Mouse (Mus musculus): ENCODE results near the gene Tars2. TPM values are rescaled to one million over a fixed set of nuclear protein-coding genes. Genes with fewer than 3 reads are reported as not detected.

Tars2 gene
- total and polyA plus RNA-seq, 2 experiments, result 18.9 to 26.5 TPM

DNA sequence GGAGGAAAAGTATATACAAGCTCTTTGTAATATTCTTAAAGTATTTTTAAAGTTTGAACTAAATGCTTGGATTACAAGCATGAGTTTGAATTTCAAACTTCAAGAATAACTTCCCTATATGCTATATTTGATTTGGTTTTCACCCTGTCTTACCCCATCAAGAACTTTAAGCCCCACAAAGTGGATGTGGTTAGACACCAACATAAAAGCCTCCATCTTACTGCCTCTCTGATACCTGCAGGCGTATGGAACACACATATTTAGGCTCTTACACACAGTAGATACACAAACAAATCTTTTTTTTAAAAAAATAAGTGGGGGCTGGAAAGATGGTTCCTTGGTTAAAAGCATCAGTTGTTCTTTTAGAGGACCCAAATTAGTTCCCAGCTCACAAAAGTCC is 34.3 kb upstream of the Tars2 start:
- no peak overlapping the region for H3K27ac ChIP-seq (replicated peaks; ENCODE audit: insufficient read depth, low read depth, low read length)

DNA sequence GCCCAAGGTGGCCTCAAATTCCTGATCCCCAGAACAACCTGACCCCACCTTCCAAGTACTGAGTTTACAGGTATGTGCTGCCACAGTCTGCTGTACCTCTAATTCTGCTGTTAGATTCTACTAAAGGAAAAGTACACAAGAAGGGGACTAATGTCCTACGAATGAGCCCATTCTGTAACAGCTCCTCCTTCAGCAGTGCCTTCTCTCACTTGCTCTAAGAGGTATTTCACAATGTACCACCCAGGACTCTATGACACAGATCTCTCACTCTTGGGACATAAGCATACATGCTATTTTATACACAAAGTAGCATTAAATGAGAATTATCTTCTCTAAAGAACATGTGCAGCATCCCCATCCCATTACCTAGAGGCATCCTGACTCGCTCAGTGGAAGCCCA is 33.7 kb upstream of the Tars2 start:
- H3K79me2 ChIP-seq (ENCODE audit: control insufficient read depth, insufficient read depth, low read length), result peaks cover 28% of the 10 kb centered on the region; the same call in 1 of the 2 replicates
- TF ChIP-seq POLR2A (IDR thresholded peaks at IDR 0.05; ENCODE audit: extremely low read depth, insufficient read depth, low read length) (no peak), CTCF (IDR thresholded peaks at IDR 0.05; ENCODE audit: low read depth, low read length) (no peak)
- peaks cover 1% of the 10 kb centered on the region; the same call in 1 of the 2 replicates for H3K36me3 ChIP-seq (ENCODE audit: control insufficient read depth, insufficient read depth, low read length)
- H3K4me3 ChIP-seq (ENCODE audit: insufficient read depth, low read depth, low read length), result no peak overlapping the region
- DNase-seq (ENCODE audit: extremely low read depth, low read depth, low spot score), result no peak
- WGBS, result 65% methylated on average over 2 of the region's 2 CpGs
- H3K27me3 ChIP-seq (ENCODE audit: control insufficient read depth, insufficient read depth, low read length), result no peaks in the 10 kb centered on the region
- H3K9ac ChIP-seq (ENCODE audit: low read depth, low read length), result no peak overlapping the region
- H3K4me1 ChIP-seq (ENCODE audit: control insufficient read depth, insufficient read depth, low read length), result peaks cover 4% of the 10 kb centered on the region
- no peak overlapping the region for H3K27ac ChIP-seq (replicated peaks; ENCODE audit: insufficient read depth, low read depth, low read length)

More for the DNA sequence above, 34.3 kb upstream of the Tars2 start:
- WGBS, result 90% methylated on average over 1 of the region's 1 CpGs
- Histone ChIP-seq H3K27me3 (ENCODE audit: control insufficient read depth, insufficient read depth, low read length) (no peaks in the 10 kb centered on the region), H3K4me3 (ENCODE audit: insufficient read depth, low read depth, low read length) (no peak overlapping the region), H3K79me2 (ENCODE audit: control insufficient read depth, insufficient read depth, low read length) (peaks cover 30% of the 10 kb centered on the region; the same call in 1 of the 2 replicates), H3K36me3 (ENCODE audit: control insufficient read depth, insufficient read depth, low read length) (peaks cover 1% of the 10 kb centered on the region; the same call in 1 of the 2 replicates), H3K4me1 (ENCODE audit: control insufficient read depth, insufficient read depth, low read length) (peaks cover 4% of the 10 kb centered on the region), H3K9ac (ENCODE audit: low read depth, low read length) (no peak overlapping the region)
- no peak for DNase-seq (ENCODE audit: extremely low read depth, low read depth, low spot score)
- TF ChIP-seq CTCF (IDR thresholded peaks at IDR 0.05; ENCODE audit: low read depth, low read length), result no peak
- TF ChIP-seq POLR2A (IDR thresholded peaks at IDR 0.05; ENCODE audit: extremely low read depth, insufficient read depth, low read length), result no peak

DNA sequence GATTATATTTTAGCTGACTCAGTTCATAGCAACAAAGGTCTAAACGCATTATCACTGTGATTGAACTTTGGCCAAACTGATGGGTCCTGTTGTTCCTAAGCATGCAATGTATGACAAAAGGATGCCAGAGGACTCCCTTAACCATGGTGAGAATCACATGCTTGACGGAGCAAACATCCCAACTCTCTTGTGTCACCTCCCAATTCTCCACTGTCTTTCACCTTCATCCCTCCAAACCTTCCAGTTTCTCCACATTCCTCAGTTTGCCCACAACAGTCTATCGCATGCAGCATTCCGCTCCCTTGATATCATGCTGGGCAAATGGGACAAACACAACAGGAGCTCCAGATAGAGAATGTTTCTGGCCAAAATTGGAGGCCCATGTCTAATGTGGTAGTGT is 25.5 kb upstream of the Tars2 start:
- Histone ChIP-seq H3K4me1 (ENCODE audit: control insufficient read depth, insufficient read depth, low read length) (no peaks in the 10 kb centered on the region), H3K9ac (ENCODE audit: low read depth, low read length) (no peak overlapping the region), H3K4me3 (ENCODE audit: insufficient read depth, low read depth, low read length) (no peak overlapping the region), H3K27me3 (ENCODE audit: control insufficient read depth, insufficient read depth, low read length) (no peaks in the 10 kb centered on the region), H3K36me3 (ENCODE audit: control insufficient read depth, insufficient read depth, low read length) (peaks cover 56% of the 10 kb centered on the region), H3K79me2 (ENCODE audit: control insufficient read depth, insufficient read depth, low read length) (no peaks in the 10 kb centered on the region; the same call in 1 of the 2 replicates), H3K27ac (replicated peaks; ENCODE audit: insufficient read depth, low read depth, low read length) (no peak overlapping the region)
- DNase-seq (ENCODE audit: extremely low read depth, low read depth, low spot score), result no peak
- no peak for TF ChIP-seq POLR2A (IDR thresholded peaks at IDR 0.05; ENCODE audit: extremely low read depth, insufficient read depth, low read length)
- 81% methylated on average over 4 of the region's 4 CpGs for WGBS

DNA sequence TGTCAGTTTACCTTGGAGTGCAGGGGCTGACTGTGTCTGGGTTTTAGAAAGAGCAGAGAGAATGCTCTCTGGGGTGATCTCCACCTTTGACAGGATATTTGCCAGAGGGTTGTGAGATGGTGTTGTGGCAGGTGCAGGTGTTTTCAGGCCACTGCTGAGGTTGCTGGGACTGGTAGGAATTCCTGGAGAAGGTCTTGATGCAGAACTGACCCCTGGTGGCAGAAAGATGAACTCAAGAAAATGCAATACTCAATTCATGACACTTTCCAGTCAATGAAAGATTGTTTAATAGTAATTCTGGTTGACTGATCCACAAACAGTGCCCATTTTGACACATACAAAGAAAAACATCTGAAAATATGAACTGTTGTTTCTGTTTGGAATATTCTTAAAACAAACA is 12.0 kb upstream of the Tars2 start:
- DNase-seq (ENCODE audit: extremely low read depth, low read depth, low spot score), result peak; percentile 17
- Histone ChIP-seq H3K27me3 (ENCODE audit: control insufficient read depth, insufficient read depth, low read length) (no peaks in the 10 kb centered on the region), H3K79me2 (ENCODE audit: control insufficient read depth, insufficient read depth, low read length) (no peaks in the 10 kb centered on the region), H3K36me3 (ENCODE audit: control insufficient read depth, insufficient read depth, low read length) (peaks cover 47% of the 10 kb centered on the region), H3K9ac (ENCODE audit: low read depth, low read length) (no peak overlapping the region), H3K4me1 (ENCODE audit: control insufficient read depth, insufficient read depth, low read length) (no peaks in the 10 kb centered on the region), H3K27ac (replicated peaks; ENCODE audit: insufficient read depth, low read depth, low read length) (no peak overlapping the region), H3K4me3 (ENCODE audit: insufficient read depth, low read depth, low read length) (no peak overlapping the region)
- TF ChIP-seq CTCF (IDR thresholded peaks at IDR 0.05; ENCODE audit: low read depth, low read length), result peak; percentile 31; the same call in 1 of the 2 replicates
- no peak for TF ChIP-seq POLR2A (IDR thresholded peaks at IDR 0.05; ENCODE audit: extremely low read depth, insufficient read depth, low read length)

DNA sequence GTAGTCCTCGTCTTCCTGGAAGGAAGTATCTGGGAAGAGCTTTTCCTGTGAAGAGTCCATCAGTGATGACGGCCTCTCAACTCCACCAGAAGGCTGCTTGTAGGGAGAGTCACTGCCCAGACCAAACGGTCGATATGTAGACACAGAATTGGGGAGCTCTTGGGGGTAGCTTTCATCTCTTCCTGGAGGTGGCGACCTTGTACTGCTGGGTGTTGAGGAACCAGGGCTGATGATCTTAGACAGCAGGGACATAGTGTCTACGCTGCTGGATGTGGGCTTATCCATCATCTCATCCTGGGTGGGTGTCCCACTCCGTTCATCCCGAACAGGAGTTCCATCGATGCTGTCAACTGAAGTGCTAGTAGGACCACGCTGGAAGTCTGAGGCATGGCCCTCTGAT is 5.5 kb upstream of the Tars2 start:
- TF ChIP-seq POLR2A (IDR thresholded peaks at IDR 0.05; ENCODE audit: extremely low read depth, insufficient read depth, low read length) (no peak), CTCF (IDR thresholded peaks at IDR 0.05; ENCODE audit: low read depth, low read length) (no peak)
- H3K4me1 ChIP-seq (ENCODE audit: control insufficient read depth, insufficient read depth, low read length), result no peaks in the 10 kb centered on the region
- WGBS, result 90% methylated on average over 10 of the region's 10 CpGs
- no peaks in the 10 kb centered on the region for H3K27me3 ChIP-seq (ENCODE audit: control insufficient read depth, insufficient read depth, low read length)
- no peak overlapping the region for H3K27ac ChIP-seq (replicated peaks; ENCODE audit: insufficient read depth, low read depth, low read length)
- peaks cover 35% of the 10 kb centered on the region for H3K36me3 ChIP-seq (ENCODE audit: control insufficient read depth, insufficient read depth, low read length)
- no peak for DNase-seq (ENCODE audit: extremely low read depth, low read depth, low spot score)
- no peak overlapping the region for H3K9ac ChIP-seq (ENCODE audit: low read depth, low read length)
- no peaks in the 10 kb centered on the region; the same call in 1 of the 2 replicates for H3K79me2 ChIP-seq (ENCODE audit: control insufficient read depth, insufficient read depth, low read length)
- no peak overlapping the region for H3K4me3 ChIP-seq (ENCODE audit: insufficient read depth, low read depth, low read length)

DNA sequence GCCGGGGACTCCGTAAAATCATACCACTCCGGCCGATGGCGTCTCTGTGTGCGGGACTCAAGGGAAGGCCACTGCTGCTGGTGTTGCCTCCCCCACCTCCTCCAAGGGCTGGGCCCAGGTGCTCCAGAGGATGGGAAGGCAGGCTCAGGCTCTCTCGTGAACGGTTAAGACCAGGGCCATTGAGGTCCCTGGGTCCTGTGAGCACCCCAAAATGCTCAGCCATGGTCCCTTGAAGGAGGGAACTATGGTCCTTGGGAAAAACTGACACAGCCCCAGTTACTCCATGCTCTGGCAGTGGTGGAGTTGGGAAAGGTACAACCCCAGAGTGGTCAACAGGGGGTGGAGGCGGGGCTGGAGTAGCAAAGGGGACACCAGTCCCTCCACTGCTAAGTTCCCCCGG is 3.8 kb upstream of the Tars2 start:
- no peak overlapping the region for H3K4me3 ChIP-seq (ENCODE audit: insufficient read depth, low read depth, low read length)
- 86% methylated on average over 10 of the region's 10 CpGs for WGBS
- H3K36me3 ChIP-seq (ENCODE audit: control insufficient read depth, insufficient read depth, low read length), result peaks cover 25% of the 10 kb centered on the region
- no peaks in the 10 kb centered on the region for H3K4me1 ChIP-seq (ENCODE audit: control insufficient read depth, insufficient read depth, low read length)
- no peak overlapping the region for H3K27ac ChIP-seq (replicated peaks; ENCODE audit: insufficient read depth, low read depth, low read length)
- TF ChIP-seq POLR2A (IDR thresholded peaks at IDR 0.05; ENCODE audit: extremely low read depth, insufficient read depth, low read length) (no peak), CTCF (IDR thresholded peaks at IDR 0.05; ENCODE audit: low read depth, low read length) (no peak)
- no peaks in the 10 kb centered on the region for H3K27me3 ChIP-seq (ENCODE audit: control insufficient read depth, insufficient read depth, low read length)
- no peaks in the 10 kb centered on the region; the same call in 1 of the 2 replicates for H3K79me2 ChIP-seq (ENCODE audit: control insufficient read depth, insufficient read depth, low read length)
- no peak overlapping the region for H3K9ac ChIP-seq (ENCODE audit: low read depth, low read length)
- no peak for DNase-seq (ENCODE audit: extremely low read depth, low read depth, low spot score)

Measured in liver, adult 2 months (tissue).